Mouse (Mus musculus): ENCODE measurements around the gene Mindy4.

Gene Mindy4

GRCm38 (mm10) chr6:55335989-55336514 is 132.9 kb downstream of the Mindy4 start, which contains the start of gene Aqp1:
Gene Aqp1, plus strand, starts transcription at chr6:55336432.
- peak; percentile 93 for DNase-seq (ENCODE audit: extremely low read depth, insufficient read length, low spot score)

GRCm38 (mm10) chr6:55337242-55337641 is 134.1 kb downstream of the Mindy4 start:
- peak; percentile 22 for DNase-seq (ENCODE audit: extremely low read depth, insufficient read length, low spot score)

GRCm38 (mm10) chr6:55338077-55338476 is 134.9 kb downstream of the Mindy4 start:
- no peak for DNase-seq (ENCODE audit: extremely low read depth, insufficient read length, low spot score)

- DNase-seq (ENCODE audit: extremely low read depth, insufficient read length, low spot score), result peak; percentile 86
Measured at GRCm38 (mm10) chr6:55338934-55339825, 136.0 kb downstream of the Mindy4 start.

- DNase-seq (ENCODE audit: extremely low read depth, insufficient read length, low spot score), result no peak
Measured at GRCm38 (mm10) chr6:55341688-55342087, 138.5 kb downstream of the Mindy4 start.

- no peak for DNase-seq (ENCODE audit: extremely low read depth, insufficient read length, low spot score)
Measured at GRCm38 (mm10) chr6:55342328-55342727, 139.1 kb downstream of the Mindy4 start.

GRCm38 (mm10) chr6:55343446-55343845 is 140.3 kb downstream of the Mindy4 start:
- DNase-seq (ENCODE audit: extremely low read depth, insufficient read length, low spot score), result no peak

GRCm38 (mm10) chr6:55344291-55345016 is 141.3 kb downstream of the Mindy4 start:
- peak; percentile 55 for DNase-seq (ENCODE audit: extremely low read depth, insufficient read length, low spot score)

GRCm38 (mm10) chr6:55345264-55345663 is 142.1 kb downstream of the Mindy4 start:
- DNase-seq (ENCODE audit: extremely low read depth, insufficient read length, low spot score), result no peak

- DNase-seq (ENCODE audit: extremely low read depth, insufficient read length, low spot score), result no peak
Measured at GRCm38 (mm10) chr6:55346491-55346890, 143.3 kb downstream of the Mindy4 start.

- DNase-seq (ENCODE audit: extremely low read depth, insufficient read length, low spot score), result no peak
Measured at GRCm38 (mm10) chr6:55347711-55348571, 144.8 kb downstream of the Mindy4 start.

GRCm38 (mm10) chr6:55349231-55349630 is 146.0 kb downstream of the Mindy4 start:
- DNase-seq (ENCODE audit: extremely low read depth, insufficient read length, low spot score), result no peak

- DNase-seq (ENCODE audit: extremely low read depth, insufficient read length, low spot score), result no peak
Measured at GRCm38 (mm10) chr6:55350383-55350952, 147.3 kb downstream of the Mindy4 start.

GRCm38 (mm10) chr6:55351712-55352111 is 148.5 kb downstream of the Mindy4 start:
- DNase-seq (ENCODE audit: extremely low read depth, insufficient read length, low spot score), result no peak

GRCm38 (mm10) chr6:55353711-55354445 is 150.7 kb downstream of the Mindy4 start:
- no peak for DNase-seq (ENCODE audit: extremely low read depth, insufficient read length, low spot score)

GRCm38 (mm10) chr6:55354456-55355117 is 151.4 kb downstream of the Mindy4 start:
- no peak for DNase-seq (ENCODE audit: extremely low read depth, insufficient read length, low spot score)

GRCm38 (mm10) chr6:55355575-55355974 is 152.4 kb downstream of the Mindy4 start:
- no peak for DNase-seq (ENCODE audit: extremely low read depth, insufficient read length, low spot score)

- DNase-seq (ENCODE audit: extremely low read depth, insufficient read length, low spot score), result no peak
Measured at GRCm38 (mm10) chr6:55356017-55356703, 153.0 kb downstream of the Mindy4 start.

Data from 3134 (cell line).